20 mouse cellular contexts compared by ENCODE assay signal in the genomic region with DNA sequence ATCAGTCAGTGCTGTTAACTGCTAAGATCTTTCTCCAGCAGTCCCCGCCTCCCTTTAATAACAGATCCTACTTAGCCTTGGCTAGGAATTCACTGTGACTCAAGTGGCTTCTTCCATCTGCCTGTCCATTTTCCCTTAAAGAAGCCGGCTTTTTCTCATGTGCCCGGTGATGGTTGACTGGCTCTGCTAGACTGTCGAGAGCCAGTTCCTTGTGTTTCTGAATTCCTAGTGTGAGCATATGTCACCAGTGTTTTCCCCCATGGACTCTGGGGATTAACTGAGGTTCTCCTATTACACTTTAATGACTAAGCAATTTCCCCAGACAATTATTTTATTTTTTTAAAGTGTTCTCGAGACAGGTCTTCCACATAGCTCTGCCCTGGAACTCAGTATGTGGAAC. TPM values are rescaled to one million over a fixed set of nuclear protein-coding genes. Genes with fewer than 3 reads are reported as not detected.
DNase-seq lines count a peak whose midpoint lies in the region; ATAC-seq lines count a peak whose summit lies in the region.
"Had no signal": no experiment of that assay in that cellular context is flagged by ENCODE, and none has a peak within 500 bp of the region (broad histone marks: within the 10 kb centered on the region; RNA-seq: fewer than 3 reads in every experiment).

No protein-coding gene starts in this region.

- H3K4me3 ChIP-seq in forebrain, embryonic 12.5 days (replicated peaks), result no peak overlapping the region
- no peak overlapping the region for H3K4me3 ChIP-seq in forebrain, embryonic 14.5 days (ENCODE audit: low read depth, low read length)
- H3K4me3 ChIP-seq in limb, embryonic 13.5 days, result no peak overlapping the region
- H3K4me3 ChIP-seq in limb, embryonic 10.5 days, result no peak overlapping the region
- no peak overlapping the region for H3K4me3 ChIP-seq in embryonic facial prominence, embryonic 14.5 days (ENCODE audit: low read depth, low read length)
- H3K4me3 ChIP-seq: embryonic facial prominence, embryonic 13.5 days; forebrain, embryonic 13.5 days had no signal

- H3K4me1 ChIP-seq in forebrain, embryonic 12.5 days, result peaks cover 11% of the 10 kb centered on the region
- H3K4me1 ChIP-seq in forebrain, embryonic 14.5 days (ENCODE audit: control insufficient read depth, insufficient read depth, low read length), result no peaks in the 10 kb centered on the region
- peaks cover 8% of the 10 kb centered on the region; the same call in 1 of the 2 replicates for H3K4me1 ChIP-seq in limb, embryonic 13.5 days
- peaks cover 10% of the 10 kb centered on the region for H3K4me1 ChIP-seq in limb, embryonic 10.5 days
- H3K4me1 ChIP-seq in embryonic facial prominence, embryonic 14.5 days (ENCODE audit: control insufficient read depth, insufficient read depth, low read length), result peaks cover 4% of the 10 kb centered on the region; the same call in 1 of the 2 replicates

- H3K27me3 ChIP-seq in forebrain, embryonic 12.5 days, result no peaks in the 10 kb centered on the region
- no peaks in the 10 kb centered on the region for H3K27me3 ChIP-seq in forebrain, embryonic 14.5 days (replicated peaks; ENCODE audit: control insufficient read depth, insufficient read depth, low read length)
- H3K27me3 ChIP-seq in limb, embryonic 13.5 days, result no peaks in the 10 kb centered on the region
- H3K27me3 ChIP-seq in limb, embryonic 10.5 days (ENCODE audit: low read depth, poor library complexity, severe bottlenecking), result no peaks in the 10 kb centered on the region
- H3K27me3 ChIP-seq in embryonic facial prominence, embryonic 14.5 days (replicated peaks; ENCODE audit: control insufficient read depth, insufficient read depth, low read length), result no peaks in the 10 kb centered on the region
- H3K27me3 ChIP-seq: embryonic facial prominence, embryonic 13.5 days; forebrain, embryonic 13.5 days had no signal

- WGBS in forebrain, embryonic 12.5 days, result 73% methylated on average over 5 of the region's 5 CpGs
- 80% methylated on average over 5 of the region's 5 CpGs for WGBS in forebrain, embryonic 14.5 days
- WGBS in limb, embryonic 13.5 days, result 68% methylated on average over 5 of the region's 5 CpGs
- WGBS in limb, embryonic 10.5 days, result 83% methylated on average over 5 of the region's 5 CpGs
- WGBS in embryonic facial prominence, embryonic 14.5 days, result 55% methylated on average over 5 of the region's 5 CpGs

- no peak overlapping the region for H3K9ac ChIP-seq in forebrain, embryonic 12.5 days
- H3K9ac ChIP-seq in forebrain, embryonic 14.5 days (ENCODE audit: low read length), result no peak overlapping the region
- H3K9ac ChIP-seq in limb, embryonic 13.5 days, result no peak overlapping the region
- H3K9ac ChIP-seq in embryonic facial prominence, embryonic 14.5 days (ENCODE audit: low read depth, low read length), result no peak overlapping the region
- H3K9ac ChIP-seq: embryonic facial prominence, embryonic 13.5 days; forebrain, embryonic 13.5 days; hindbrain, embryonic 14.5 days had no signal

- peaks cover 27% of the 10 kb centered on the region for H3K36me3 ChIP-seq in forebrain, embryonic 12.5 days (replicated peaks)
- peaks cover 23% of the 10 kb centered on the region for H3K36me3 ChIP-seq in forebrain, embryonic 14.5 days (ENCODE audit: control insufficient read depth, insufficient read depth, low read length)
- H3K36me3 ChIP-seq in limb, embryonic 13.5 days, result peaks cover 31% of the 10 kb centered on the region
- peaks cover 34% of the 10 kb centered on the region for H3K36me3 ChIP-seq in limb, embryonic 10.5 days
- peaks cover 30% of the 10 kb centered on the region for H3K36me3 ChIP-seq in embryonic facial prominence, embryonic 14.5 days (ENCODE audit: control insufficient read depth, insufficient read depth, low read length)

- H3K27ac ChIP-seq in forebrain, embryonic 12.5 days, result 0 out of 2 replicates have a peak overlapping the region, but pooled peaks have one; percentile 9
- H3K27ac ChIP-seq in forebrain, embryonic 14.5 days (ENCODE audit: low read depth, low read length), result no peak overlapping the region
- no peak overlapping the region for H3K27ac ChIP-seq in limb, embryonic 13.5 days
- no peak overlapping the region for H3K27ac ChIP-seq in limb, embryonic 10.5 days
- H3K27ac ChIP-seq in embryonic facial prominence, embryonic 14.5 days (replicated peaks; ENCODE audit: low read depth, low read length), result no peak overlapping the region; the same call in 1 of the 2 replicates
- H3K27ac ChIP-seq: embryonic facial prominence, embryonic 13.5 days; forebrain, embryonic 13.5 days; hindbrain, embryonic 14.5 days had no signal

- no peak for DNase-seq in forebrain, embryonic 14.5 days (ENCODE audit: low spot score)
- no peak for DNase-seq in limb, embryonic 10.5 days (ENCODE audit: low spot score)
- peak; percentile 56 for DNase-seq in embryonic facial prominence, embryonic 14.5 days (ENCODE audit: low spot score)
- DNase-seq in spleen, postnatal 14 days (ENCODE audit: low spot score in 2 of 2), result no peak
- DNase-seq in right cerebral cortex, postnatal 25 days, result no peak
- DNase-seq: cerebellum, adult 11-12 months; cerebellum, postnatal 25 days; heart, postnatal 10 days; lung, adult 2 months; lung, postnatal 36 days; thymus, adult 18-20 months had no signal

- no peaks in the 10 kb centered on the region for H3K9me3 ChIP-seq in forebrain, embryonic 12.5 days
- no peaks in the 10 kb centered on the region for H3K9me3 ChIP-seq in forebrain, embryonic 14.5 days (replicated peaks; ENCODE audit: control insufficient read depth, low read length)
- H3K9me3 ChIP-seq in limb, embryonic 13.5 days, result peaks cover 10% of the 10 kb centered on the region
- no peaks in the 10 kb centered on the region for H3K9me3 ChIP-seq in limb, embryonic 10.5 days (replicated peaks)
- peaks cover 4% of the 10 kb centered on the region; the same call in 1 of the 2 replicates for H3K9me3 ChIP-seq in embryonic facial prominence, embryonic 14.5 days (ENCODE audit: control insufficient read depth, low read length)

- H3K4me2 ChIP-seq in forebrain, embryonic 12.5 days, result no peak overlapping the region
- H3K4me2 ChIP-seq in forebrain, embryonic 14.5 days (ENCODE audit: low read length), result no peak overlapping the region
- H3K4me2 ChIP-seq in limb, embryonic 13.5 days (replicated peaks), result no peak overlapping the region
- no peak overlapping the region for H3K4me2 ChIP-seq in embryonic facial prominence, embryonic 14.5 days (ENCODE audit: low read depth, low read length)
- H3K4me2 ChIP-seq: embryonic facial prominence, embryonic 13.5 days; forebrain, embryonic 13.5 days; hindbrain, embryonic 14.5 days; liver, embryonic 11.5 days; midbrain, embryonic 11.5 days had no signal

- no peak for ATAC-seq in forebrain, embryonic 12.5 days (ENCODE audit: low FRiP score)
- ATAC-seq in forebrain, embryonic 14.5 days, result no peak
- 0 out of 2 replicates have a peak, but pooled peaks have one; percentile 13 for ATAC-seq in limb, embryonic 13.5 days (ENCODE audit: low FRiP score, low read depth)
- ATAC-seq in embryonic facial prominence, embryonic 14.5 days (ENCODE audit: low read depth), result 0 out of 2 replicates have a peak, but pooled peaks have one; percentile 20
- no peak for ATAC-seq in megakaryocyte progenitor cell, adult 5-6 weeks (replicated peaks; ENCODE audit: poor library complexity)
- ATAC-seq: forebrain, embryonic 13.5 days had no signal

RNA-seq across cellular contexts. Expression of a gene that starts 16.0 kb away (rescaled TPM):
- polyA plus RNA-seq in forebrain, embryonic 12.5 days (2016; fragmentation: Nextera tagmentation; extraction: Ambion mirVana), result 0.29 and 0.40 TPM in 2 replicates
- 0.14 and 0.24 TPM in 2 replicates for polyA plus RNA-seq in forebrain, embryonic 14.5 days (2014; fragmentation: Nextera tagmentation; extraction: Ambion mirVana)
- polyA plus RNA-seq in limb, embryonic 13.5 days (2015; fragmentation: Nextera tagmentation; extraction: Ambion mirVana), result 3.3 TPM in 2 replicates
- polyA plus RNA-seq in limb, embryonic 10.5 days (2016; fragmentation: Nextera tagmentation; extraction: Ambion mirVana), result 0.36 and 0.39 TPM in 2 replicates
- polyA plus RNA-seq in embryonic facial prominence, embryonic 14.5 days (2014; fragmentation: Nextera tagmentation; extraction: Ambion mirVana), result 7.9 and 11.7 TPM in 2 replicates
- total RNA-seq in megakaryocyte progenitor cell, adult 5-6 weeks (2015), result not detected in 2 replicates
- total RNA-seq in megakaryocyte progenitor cell, adult 5-6 weeks (2017), result 0.08 TPM in 1 of 2 replicates, not detected in the other

RNA-seq across cellular contexts. Expression of a gene that starts 31.8 kb away (rescaled TPM):
- 525 and 575 TPM in 2 replicates for polyA plus RNA-seq in forebrain, embryonic 12.5 days (2016; fragmentation: Nextera tagmentation; extraction: Ambion mirVana)
- polyA plus RNA-seq in forebrain, embryonic 14.5 days (2014; fragmentation: Nextera tagmentation; extraction: Ambion mirVana), result 428 and 447 TPM in 2 replicates
- polyA plus RNA-seq in limb, embryonic 13.5 days (2015; fragmentation: Nextera tagmentation; extraction: Ambion mirVana), result 491 and 502 TPM in 2 replicates
- 561 and 589 TPM in 2 replicates for polyA plus RNA-seq in limb, embryonic 10.5 days (2016; fragmentation: Nextera tagmentation; extraction: Ambion mirVana)
- polyA plus RNA-seq in embryonic facial prominence, embryonic 14.5 days (2014; fragmentation: Nextera tagmentation; extraction: Ambion mirVana), result 304 and 320 TPM in 2 replicates
- 233 and 259 TPM in 2 replicates for total RNA-seq in megakaryocyte progenitor cell, adult 5-6 weeks (2015)
- total RNA-seq in megakaryocyte progenitor cell, adult 5-6 weeks (2017), result 122 and 137 TPM in 2 replicates

RNA-seq across cellular contexts. Expression of a gene that starts 32.1 kb away (rescaled TPM):
- polyA plus RNA-seq in forebrain, embryonic 12.5 days (2016; fragmentation: Nextera tagmentation; extraction: Ambion mirVana), result 35.2 and 36.2 TPM in 2 replicates
- 27.7 and 37.1 TPM in 2 replicates for polyA plus RNA-seq in forebrain, embryonic 14.5 days (2014; fragmentation: Nextera tagmentation; extraction: Ambion mirVana)
- 43.4 and 44.0 TPM in 2 replicates for polyA plus RNA-seq in limb, embryonic 13.5 days (2015; fragmentation: Nextera tagmentation; extraction: Ambion mirVana)
- 49.5 and 50.3 TPM in 2 replicates for polyA plus RNA-seq in limb, embryonic 10.5 days (2016; fragmentation: Nextera tagmentation; extraction: Ambion mirVana)
- polyA plus RNA-seq in embryonic facial prominence, embryonic 14.5 days (2014; fragmentation: Nextera tagmentation; extraction: Ambion mirVana), result 37.1 and 45.0 TPM in 2 replicates
- total RNA-seq in megakaryocyte progenitor cell, adult 5-6 weeks (2015), result 81.4 and 89.6 TPM in 2 replicates
- 94.6 and 102 TPM in 2 replicates for total RNA-seq in megakaryocyte progenitor cell, adult 5-6 weeks (2017)

RNA-seq across cellular contexts. Expression of a gene that starts 42.2 kb away (rescaled TPM):
- polyA plus RNA-seq in forebrain, embryonic 12.5 days (2016; fragmentation: Nextera tagmentation; extraction: Ambion mirVana), result 4.4 and 4.7 TPM in 2 replicates
- 3.6 and 4.2 TPM in 2 replicates for polyA plus RNA-seq in forebrain, embryonic 14.5 days (2014; fragmentation: Nextera tagmentation; extraction: Ambion mirVana)
- polyA plus RNA-seq in limb, embryonic 13.5 days (2015; fragmentation: Nextera tagmentation; extraction: Ambion mirVana), result 6.1 and 7.9 TPM in 2 replicates
- polyA plus RNA-seq in limb, embryonic 10.5 days (2016; fragmentation: Nextera tagmentation; extraction: Ambion mirVana), result 4.0 and 4.1 TPM in 2 replicates
- 6.1 and 6.2 TPM in 2 replicates for polyA plus RNA-seq in embryonic facial prominence, embryonic 14.5 days (2014; fragmentation: Nextera tagmentation; extraction: Ambion mirVana)
- 0.12 and 0.25 TPM in 2 replicates for total RNA-seq in megakaryocyte progenitor cell, adult 5-6 weeks (2015)
- not detected in 2 replicates for total RNA-seq in megakaryocyte progenitor cell, adult 5-6 weeks (2017)
- total RNA-seq: neutrophil, adult 5-6 weeks had no signal

Comparison
In these comparisons a context has a peak if more than half of its experiments do, and no peak if none do; other contexts are left out.
1. ATAC-seq: peak in limb, embryonic 13.5 days (single experiment) and embryonic facial prominence, embryonic 14.5 days (single experiment); none in forebrain, embryonic 12.5 days (single experiment), forebrain, embryonic 14.5 days (single experiment) and megakaryocyte progenitor cell, adult 5-6 weeks (single experiment).